Mouse (Mus musculus) kidney, embryonic 14.5 days (tissue): ENCODE results near the gene Slc29a1. TPM values are rescaled to one million over a fixed set of nuclear protein-coding genes. Genes with fewer than 3 reads are reported as not detected.

Experiments
- ATAC-seq: fragments of 200-750 bp; cut with Nextera tagmentation; 2 replicates; pipeline ENCODE4 v1.8.0; 2017; ENCODE audit warnings: moderate number of reproducible peaks, mild to moderate bottlenecking, moderate TSS enrichment, moderate library complexity; ENCODE audit not compliant: low FRiP score, low TSS enrichment
- H3K27ac ChIP-seq: fragments of 300-500 bp; sonication (generic); 2 replicates; pipeline ENCODE4 v1.5.1; 2014; ENCODE audit warnings: low read depth, mild to moderate bottlenecking, low read length, moderate library complexity, mixed read lengths
- H3K27me3 ChIP-seq: fragments of 300-500 bp; sonication (generic); 2 replicates; pipeline ENCODE4 v1.6.1; 2014; ENCODE audit warnings: mild to moderate bottlenecking, low read length; ENCODE audit not compliant: control insufficient read depth, insufficient read depth
- H3K36me3 ChIP-seq: fragments of 300-500 bp; sonication (generic); 2 replicates; pipeline ENCODE4 v1.6.1; 2014; ENCODE audit warnings: low read length, mixed read lengths; ENCODE audit not compliant: control insufficient read depth, insufficient read depth
- H3K4me1 ChIP-seq: fragments of 300-500 bp; sonication (generic); 2 replicates; pipeline ENCODE4 v1.6.1; 2014; ENCODE audit warnings: low read length, mixed read lengths; ENCODE audit not compliant: control insufficient read depth, insufficient read depth
- H3K4me2 ChIP-seq: fragments of 300-500 bp; sonication (generic); replicated peaks from 2 replicates; pipeline ENCODE4 v1.6.1; 2014; ENCODE audit warnings: low read depth, mild to moderate bottlenecking, low read length
- H3K4me3 ChIP-seq: fragments of 300-500 bp; sonication (generic); 2 replicates; pipeline ENCODE4 v1.5.1; 2014; ENCODE audit warnings: mild to moderate bottlenecking, low read length
- H3K9ac ChIP-seq: fragments of 300-500 bp; sonication (generic); 2 replicates; pipeline ENCODE4 v1.6.1; 2014; ENCODE audit warnings: low read depth, mild to moderate bottlenecking, low read length, moderate library complexity
- H3K9me3 ChIP-seq: fragments of 300-500 bp; sonication (generic); 2 replicates; pipeline ENCODE4 v1.6.1; 2016; ENCODE audit warnings: low read length; ENCODE audit not compliant: control insufficient read depth
- WGBS: fragments of 180-500 bp; shearing (Covaris S2); extraction: QIAGEN DNeasy Blood & Tissue Kit; methylation state at CpG from one replicate; pipeline ENCODE4 v1.1.7; 2014; 5-methylcytosine and 5-hydroxymethylcytosine counted together
- polyA plus RNA-seq: library from polyadenylated mRNA; unstranded; fragments of >200 nt; fragmentation: Nextera tagmentation; extraction: Ambion mirVana; gene quantifications from 2 replicates; pipeline ENCODE4 v1.2.1, GENCODE M21; 2014

The Slc29a1 gene
- polyA plus RNA-seq, 1 experiment from 2014 or later: 83.5 TPM

GRCm38 (mm10) chr17:45573087-45573779, 26.2 kb downstream of the Slc29a1 start, which contains the start of gene Hsp90ab1:
Gene Hsp90ab1 (minus strand): TSS chr17:45573271.
- Histone ChIP-seq H3K9ac (peak within 1 kb of the TSS; percentile 100), H3K27me3 (no peaks in the 10 kb centered on the region), H3K36me3 (peaks cover 38% of the 10 kb centered on the region), H3K4me2 (peak within 1 kb of the TSS; percentile 74), H3K9me3 (no peaks in the 10 kb centered on the region), H3K4me1 (peaks cover 20% of the 10 kb centered on the region; the same call in 1 of the 2 replicates), H3K27ac (peak within 1 kb of the TSS; percentile 99), H3K4me3 (peak within 1 kb of the TSS; percentile 100)
- under 1% methylated on average over 41 of the region's 41 CpGs for WGBS
- peak; percentile 85 for ATAC-seq

GRCm38 (mm10) chr17:45572103-45573086, 27.0 kb downstream of the Slc29a1 start:
- under 1% methylated on average over 52 of the region's 57 CpGs for WGBS
- peak overlapping the region; percentile 74 for H3K4me2 ChIP-seq
- H3K27ac ChIP-seq: peak overlapping the region; percentile 99
- peak overlapping the region; percentile 100 for H3K4me3 ChIP-seq
- peak; percentile 58 for ATAC-seq
- peak overlapping the region; percentile 100 for H3K9ac ChIP-seq
- no peaks in the 10 kb centered on the region for H3K27me3 ChIP-seq
- H3K36me3 ChIP-seq: peaks cover 46% of the 10 kb centered on the region
- H3K9me3 ChIP-seq: no peaks in the 10 kb centered on the region
- H3K4me1 ChIP-seq: peaks cover 20% of the 10 kb centered on the region; the same call in 1 of the 2 replicates

GRCm38 (mm10) chr17:45569999-45570398, 29.4 kb downstream of the Slc29a1 start:
- Histone ChIP-seq H3K36me3 (peaks cover 69% of the 10 kb centered on the region), H3K27me3 (no peaks in the 10 kb centered on the region), H3K9me3 (no peaks in the 10 kb centered on the region), H3K27ac (no peak overlapping the region), H3K9ac (no peak overlapping the region), H3K4me1 (peaks cover 17% of the 10 kb centered on the region; the same call in 1 of the 2 replicates), H3K4me2 (no peak overlapping the region), H3K4me3 (no peak overlapping the region; the same call in 1 of the 2 replicates)
- 81% methylated on average over 4 of the region's 4 CpGs for WGBS
- ATAC-seq: no peak

GRCm38 (mm10) chr17:45568990-45569389, 30.4 kb downstream of the Slc29a1 start:
- Histone ChIP-seq H3K9me3 (no peaks in the 10 kb centered on the region), H3K27ac (no peak overlapping the region), H3K4me2 (no peak overlapping the region), H3K9ac (no peak overlapping the region), H3K27me3 (no peaks in the 10 kb centered on the region), H3K4me3 (no peak overlapping the region), H3K36me3 (peaks cover 70% of the 10 kb centered on the region), H3K4me1 (peaks cover 17% of the 10 kb centered on the region; the same call in 1 of the 2 replicates)
- no peak for ATAC-seq
- WGBS: 86% methylated on average over 12 of the region's 12 CpGs

- 26% methylated on average over 4 of the region's 4 CpGs for WGBS
- no peak overlapping the region for H3K4me2 ChIP-seq
- H3K27ac ChIP-seq: no peak overlapping the region; the same call in 1 of the 2 replicates
- no peak for ATAC-seq
- peaks cover 17% of the 10 kb centered on the region; the same call in 1 of the 2 replicates for H3K4me1 ChIP-seq
- H3K9ac ChIP-seq: no peak overlapping the region
- no peak overlapping the region for H3K4me3 ChIP-seq
- no peaks in the 10 kb centered on the region for H3K27me3 ChIP-seq
- peaks cover 70% of the 10 kb centered on the region for H3K36me3 ChIP-seq
- no peaks in the 10 kb centered on the region for H3K9me3 ChIP-seq
Measured at GRCm38 (mm10) chr17:45567162-45567601, 32.2 kb downstream of the Slc29a1 start.

GRCm38 (mm10) chr17:45566360-45567161, 32.8 kb downstream of the Slc29a1 start:
- whole genome bisulfite sequencing: 65% methylated on average over 18 of the region's 18 CpGs
- Histone ChIP-seq H3K4me1 (peaks cover 15% of the 10 kb centered on the region; the same call in 1 of the 2 replicates), H3K27ac (peak overlapping the region; percentile 11; the same call in 1 of the 2 replicates)

GRCm38 (mm10) chr17:45566031-45566359, 33.4 kb downstream of the Slc29a1 start:
- no peaks in the 10 kb centered on the region for H3K9me3 ChIP-seq
- H3K4me1 ChIP-seq: peaks cover 11% of the 10 kb centered on the region; the same call in 1 of the 2 replicates
- no peak overlapping the region for H3K9ac ChIP-seq
- H3K36me3 ChIP-seq: peaks cover 60% of the 10 kb centered on the region
- 64% methylated on average over 1 of the region's 1 CpGs for WGBS
- H3K27me3 ChIP-seq: no peaks in the 10 kb centered on the region
- no peak for ATAC-seq
- H3K4me3 ChIP-seq: no peak overlapping the region; the same call in 1 of the 2 replicates
- peak overlapping the region; percentile 11; the same call in 1 of the 2 replicates for H3K27ac ChIP-seq
- H3K4me2 ChIP-seq: no peak overlapping the region

More at GRCm38 (mm10) chr17:45566360-45567161, 32.8 kb downstream of the Slc29a1 start:
- Histone ChIP-seq H3K9ac (no peak overlapping the region), H3K9me3 (no peaks in the 10 kb centered on the region), H3K36me3 (peaks cover 66% of the 10 kb centered on the region), H3K27me3 (no peaks in the 10 kb centered on the region), H3K4me3 (no peak overlapping the region; the same call in 1 of the 2 replicates), H3K4me2 (no peak overlapping the region)
- peak; percentile 5; the same call in 1 of the 2 replicates for ATAC-seq

- no peak overlapping the region for H3K27ac ChIP-seq
- H3K4me1 ChIP-seq: peaks cover 4% of the 10 kb centered on the region; the same call in 1 of the 2 replicates
Measured at GRCm38 (mm10) chr17:45565103-45565502, 34.3 kb downstream of the Slc29a1 start.

More at GRCm38 (mm10) chr17:45565103-45565502, 34.3 kb downstream of the Slc29a1 start:
- Histone ChIP-seq H3K9me3 (no peaks in the 10 kb centered on the region), H3K27me3 (no peaks in the 10 kb centered on the region), H3K36me3 (peaks cover 51% of the 10 kb centered on the region), H3K4me3 (peak overlapping the region; percentile 89), H3K9ac (peak overlapping the region; percentile 89; the same call in 1 of the 2 replicates), H3K4me2 (peak overlapping the region; percentile 85)
- 94% methylated on average over 11 of the region's 11 CpGs for WGBS
- no peak for ATAC-seq
